Mouse (Mus musculus) mouse trophoblast stem cell (cell line): ENCODE results near the gene Hoxc11.

Source experiments
- in situ Hi-C, 2 experiments: fragments of 300-500 bp; cut with MseI, MboI; formaldehyde crosslinking; loops; 2 replicates in 1 of 2; 3 replicates in 1 of 2; pipeline ENCODE4 v1.15.1; 2025

Hoxc11 gene

GRCm38 (mm10) chr15:102954192-102955006 lies at the start of gene Hoxc11:
TSS of gene Hoxc11 (plus strand) at chr15:102954427.
- in situ Hi-C loops: no loop called here

- in situ Hi-C loops: no loop called here
Observed at GRCm38 (mm10) chr15:102904946-102905345, 49.3 kb upstream of the Hoxc11 start.

GRCm38 (mm10) chr15:102909536-102909935 lies 44.7 kb upstream of the Hoxc11 start:
- in situ Hi-C loops: no loop called here

GRCm38 (mm10) chr15:102910038-102910437 lies 44.2 kb upstream of the Hoxc11 start:
- in situ Hi-C loops: no loop called here

- in situ Hi-C loops: no loop called here
Observed at GRCm38 (mm10) chr15:102910496-102911095, 43.6 kb upstream of the Hoxc11 start.

- in situ Hi-C loops: no loop called here
Observed at GRCm38 (mm10) chr15:102913038-102913585, 41.1 kb upstream of the Hoxc11 start.

- in situ Hi-C loops: no loop called here
Observed at GRCm38 (mm10) chr15:102917972-102918572, 36.2 kb upstream of the Hoxc11 start.

- in situ Hi-C loops: no loop called here
Observed at GRCm38 (mm10) chr15:102918611-102919265, 35.5 kb upstream of the Hoxc11 start.

- in situ Hi-C loops: no loop called here
Observed at GRCm38 (mm10) chr15:102919336-102920180, 34.7 kb upstream of the Hoxc11 start.

GRCm38 (mm10) chr15:102920619-102921018 lies 33.6 kb upstream of the Hoxc11 start:
- in situ Hi-C loops: no loop called here

GRCm38 (mm10) chr15:102921053-102922011 lies 32.9 kb upstream of the Hoxc11 start, which contains the start of gene Hoxc13:
TSS of gene Hoxc13 (plus strand) at chr15:102921103.
- in situ Hi-C loops: no loop called here

- in situ Hi-C loops: no loop called here
Observed at GRCm38 (mm10) chr15:102922012-102922362, 32.2 kb upstream of the Hoxc11 start.

GRCm38 (mm10) chr15:102922636-102923500 lies 31.4 kb upstream of the Hoxc11 start:
- in situ Hi-C loops: no loop called here

- in situ Hi-C loops: loop anchor here in 1 of 2 experiments (25.0 kb wide), 1 partner anchor 165 kb away; no protein-coding TSS in a partner anchor
Observed at GRCm38 (mm10) chr15:102927032-102927645, 27.1 kb upstream of the Hoxc11 start.

GRCm38 (mm10) chr15:102931706-102932358 lies 22.4 kb upstream of the Hoxc11 start:
- in situ Hi-C loops: loop anchor here in 1 of 2 experiments (25.0 kb wide), 1 partner anchor 170 kb away; no protein-coding TSS in a partner anchor

GRCm38 (mm10) chr15:102934438-102934837 lies 19.8 kb upstream of the Hoxc11 start:
- in situ Hi-C loops: loop anchor here in 1 of 2 experiments (25.0 kb wide), 1 partner anchor 172 kb away; no protein-coding TSS in a partner anchor

GRCm38 (mm10) chr15:102934897-102935296 lies 19.3 kb upstream of the Hoxc11 start:
- in situ Hi-C loops: loop anchor here in 1 of 2 experiments (25.0 kb wide), 1 partner anchor 173 kb away; no protein-coding TSS in a partner anchor
